Mouse (Mus musculus) fibroblast of lung, adult 2 months (primary cell): Measurements from ENCODE around the gene Fbxo17.

Source experiments
- DNase-seq: peaks from one replicate; pipeline ENCODE4 v3.0.0-alpha.2; 2011; ENCODE audit warnings: low read depth

Gene Fbxo17

GRCm38 (mm10) chr7:28767462-28767965 is 50.9 kb downstream of the Fbxo17 start, which contains the start of gene Nfkbib:
Nfkbib (minus strand) TSS chr7:28767512.
- no peak for DNase-seq

DNA sequence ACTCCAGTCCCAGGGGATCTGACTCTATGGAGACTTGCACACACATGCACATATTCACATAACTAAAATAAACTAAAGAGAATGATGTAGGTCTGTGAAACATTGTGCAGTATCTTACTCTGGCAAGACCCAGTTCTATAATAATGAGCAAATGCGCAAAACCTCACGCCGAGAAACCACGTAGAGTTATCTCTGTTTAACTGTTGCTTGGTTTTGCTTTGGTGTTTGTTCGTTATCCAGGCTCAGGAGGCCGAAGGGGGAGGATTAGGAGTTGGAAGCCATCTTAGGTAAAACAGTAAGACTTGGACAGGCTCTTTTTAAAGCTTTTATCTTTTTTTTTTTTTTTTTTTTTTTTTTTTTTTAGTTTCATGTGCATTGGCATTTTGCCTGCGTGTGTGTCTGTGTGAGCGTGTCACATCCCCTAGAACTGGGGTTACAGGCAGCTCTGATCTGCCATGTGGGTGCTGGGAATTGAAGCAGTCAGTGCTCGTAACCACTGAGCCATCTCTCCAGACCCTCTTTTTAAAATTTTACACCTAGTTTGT is 52.9 kb downstream of the Fbxo17 start:
- no peak for DNase-seq

GRCm38 (mm10) chr7:28770309-28770708 is 53.7 kb downstream of the Fbxo17 start:
- DNase-seq, result no peak

GRCm38 (mm10) chr7:28771867-28772266 is 55.3 kb downstream of the Fbxo17 start:
- no peak for DNase-seq

- no peak for DNase-seq
Measured at GRCm38 (mm10) chr7:28773163-28773562, 56.6 kb downstream of the Fbxo17 start.

DNA sequence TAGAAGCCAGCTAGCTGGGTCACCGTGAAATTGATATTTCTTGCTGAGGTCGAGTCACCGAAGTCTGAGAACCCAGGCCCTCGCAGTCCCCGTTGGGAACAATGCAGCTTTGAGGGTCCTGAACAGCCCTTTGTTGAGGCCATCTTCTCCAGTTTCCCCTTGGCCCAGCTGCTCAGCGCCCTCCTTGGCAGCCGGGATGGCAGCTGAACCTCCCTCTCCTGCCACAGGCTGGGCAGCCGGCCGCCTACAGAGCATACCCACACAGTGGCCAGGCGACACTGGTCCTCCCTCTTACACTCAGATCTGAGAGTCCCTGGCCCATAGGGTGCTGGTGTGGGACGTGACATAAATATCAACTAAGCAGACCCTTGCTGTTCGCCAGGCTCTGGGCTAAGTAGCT is 57.6 kb downstream of the Fbxo17 start:
- no peak for DNase-seq

DNA sequence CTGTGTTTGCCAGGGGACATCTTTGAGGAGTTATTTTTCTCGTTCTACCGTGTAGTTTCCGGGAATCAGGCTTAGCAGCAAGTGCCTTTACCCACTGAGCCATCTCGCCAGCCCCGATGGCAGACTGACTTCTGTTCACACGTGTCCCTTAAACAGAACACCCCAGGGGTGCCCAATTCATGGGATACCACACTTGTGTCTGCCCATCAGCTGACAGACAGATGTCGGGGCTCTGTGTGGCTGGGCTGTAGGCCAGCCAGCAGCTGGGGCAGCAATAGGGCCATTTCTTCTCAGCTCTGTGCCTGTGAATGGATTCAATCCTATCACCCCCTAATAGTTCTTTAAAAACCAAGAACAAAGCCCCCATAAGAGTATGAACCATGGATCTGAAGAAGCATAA is 58.5 kb downstream of the Fbxo17 start:
- no peak for DNase-seq

- DNase-seq, result no peak
Measured at GRCm38 (mm10) chr7:28778825-28779224, 62.2 kb downstream of the Fbxo17 start.

DNA sequence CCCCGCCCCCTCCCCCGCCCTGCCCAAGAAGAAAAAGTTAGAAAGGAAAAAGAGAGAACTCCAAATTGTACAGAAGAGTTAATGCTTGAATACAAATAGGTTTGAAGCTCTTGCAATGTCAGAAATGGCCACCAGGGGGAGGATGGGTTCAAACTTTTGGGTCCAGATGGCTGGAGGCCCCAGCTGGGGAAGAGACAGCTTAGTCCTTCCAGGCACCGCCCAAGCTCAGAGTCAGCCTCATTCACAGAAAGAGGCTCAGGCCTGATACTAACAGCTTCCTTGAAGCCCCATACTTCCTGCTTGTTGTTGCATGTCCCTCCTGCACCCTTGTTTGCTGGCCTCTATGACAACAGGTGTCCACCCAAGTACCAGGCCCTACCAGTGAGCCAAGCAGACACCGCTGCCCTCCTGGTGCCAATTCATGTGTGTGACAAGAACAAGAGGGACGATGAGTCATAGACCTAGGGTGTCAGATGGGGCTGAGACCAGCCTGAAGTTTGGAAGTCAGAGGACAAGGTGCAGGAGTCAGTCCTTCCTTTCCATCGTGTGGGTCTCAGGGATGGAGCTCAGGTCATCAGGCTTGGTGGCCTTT is 63.6 kb downstream of the Fbxo17 start:
- DNase-seq, result peak; percentile 66

- DNase-seq, result no peak
Measured at GRCm38 (mm10) chr7:28780857-28781256, 64.3 kb downstream of the Fbxo17 start.

- no peak for DNase-seq
Measured at GRCm38 (mm10) chr7:28781261-28781663, 64.7 kb downstream of the Fbxo17 start.

GRCm38 (mm10) chr7:28785161-28785560 is 68.6 kb downstream of the Fbxo17 start:
- DNase-seq, result no peak
